Mouse (Mus musculus) MEL (cell line): ENCODE results near the gene Olfr119. TPM values are rescaled to one million over a fixed set of nuclear protein-coding genes. Genes with fewer than 3 reads are reported as not detected.

ENCODE experiments used
- DNase-seq: peaks from one replicate; pipeline ENCODE4 v3.0.0; 2011; ENCODE audit warnings: low read depth, low spot score
- H3K27ac ChIP-seq: 2 replicates; pipeline ENCODE4 v1.5.1; 2012; ENCODE audit warnings: low read depth, mild to moderate bottlenecking, control low read depth, low read length, moderate library complexity; ENCODE audit not compliant: control insufficient read depth
- H3K27me3 ChIP-seq, 2 experiments: fragments of 150-350 bp in 1 of 2; sonication (generic) in 1 of 2; 2 replicates each; pipeline ENCODE4 v1.6.1; 2012; ENCODE audit warnings: low read length in 2 of 2, mild to moderate bottlenecking in 2 of 2, improper control_type of control experiment in 1 of 2, moderate library complexity in 1 of 2; ENCODE audit not compliant: insufficient read depth in 2 of 2, control insufficient read depth in 1 of 2
- H3K36me3 ChIP-seq, 2 experiments: 2 replicates each; pipeline ENCODE4 v1.6.1; 2012 to 2014; ENCODE audit warnings: low read length in 2 of 2, improper control_type of control experiment in 1 of 2, inconsistent platforms in 1 of 2, mild to moderate bottlenecking in 1 of 2; ENCODE audit not compliant: insufficient read depth in 2 of 2, control insufficient read depth in 1 of 2
- H3K4me1 ChIP-seq, 2 experiments: fragments of 150-350 bp in 1 of 2; sonication (generic) in 1 of 2; 2 replicates each; pipeline ENCODE4 v1.6.1; 2012; ENCODE audit warnings: low read length in 2 of 2, improper control_type of control experiment in 1 of 2, mild to moderate bottlenecking in 1 of 2; ENCODE audit not compliant: insufficient read depth in 2 of 2, control insufficient read depth in 1 of 2
- H3K4me3 ChIP-seq, 2 experiments: fragments of 150-350 bp in 1 of 2; sonication (generic) in 1 of 2; 2 replicates each; pipeline ENCODE4 v1.5.1; 2012; ENCODE audit warnings: low read depth in 2 of 2, low read length in 2 of 2, mild to moderate bottlenecking in 2 of 2, moderate library complexity in 2 of 2, control low read depth in 1 of 2, improper control_type of control experiment in 1 of 2; ENCODE audit not compliant: control insufficient read depth in 1 of 2, insufficient read depth in 1 of 2
- H3K79me2 ChIP-seq: 2 replicates; pipeline ENCODE4 v1.6.1; 2012; ENCODE audit warnings: mild to moderate bottlenecking, low read length, moderate library complexity; ENCODE audit not compliant: control insufficient read depth, poor library complexity, insufficient read depth
- H3K9ac ChIP-seq: 2 replicates; pipeline ENCODE4 v1.6.1; 2012; ENCODE audit warnings: low read depth, mild to moderate bottlenecking, control low read depth, low read length, moderate library complexity; ENCODE audit not compliant: control insufficient read depth, poor library complexity, severe bottlenecking
- H3K9me3 ChIP-seq: fragments of 150-350 bp; sonication (generic); replicated peaks from 2 replicates; pipeline ENCODE4 v1.6.1; 2012; ENCODE audit warnings: mild to moderate bottlenecking, low read length, improper control_type of control experiment, moderate library complexity; ENCODE audit not compliant: insufficient read depth
- CHD2 ChIP-seq: IDR thresholded peaks from 2 replicates; pipeline ENCODE4 v1.6.1; 2011; ENCODE audit warnings: low read length, improper control_type of control experiment
- ETS1 ChIP-seq: IDR thresholded peaks from 2 replicates; pipeline ENCODE4 v1.6.1; 2012; ENCODE audit warnings: low read depth, mild to moderate bottlenecking, inconsistent platforms, low read length, improper control_type of control experiment, moderate library complexity
- GATA1 ChIP-seq: IDR thresholded peaks from 2 replicates; pipeline ENCODE4 v1.6.1; 2011; ENCODE audit warnings: low read depth, low read length, improper control_type of control experiment
- MAFK ChIP-seq: IDR thresholded peaks from 2 replicates; pipeline ENCODE4 v1.6.1; 2011; ENCODE audit warnings: low read depth, mild to moderate bottlenecking, low read length, improper control_type of control experiment, borderline replicate concordance
- MAX ChIP-seq: IDR thresholded peaks from 2 replicates; pipeline ENCODE4 v1.6.1; 2011; ENCODE audit warnings: low read length, improper control_type of control experiment
- MEF2A ChIP-seq: IDR thresholded peaks from 2 replicates; pipeline ENCODE4 v1.6.1; 2014; ENCODE audit warnings: low read depth, mild to moderate bottlenecking, inconsistent platforms, low read length, improper control_type of control experiment; ENCODE audit not compliant: poor library complexity, insufficient replicate concordance, severe bottlenecking; ENCODE audit errors: extremely low read depth
- MYB ChIP-seq: IDR thresholded peaks from 2 replicates; pipeline ENCODE4 v1.6.1; 2011; ENCODE audit warnings: mild to moderate bottlenecking, low read depth, low read length, improper control_type of control experiment
- MYC ChIP-seq: IDR thresholded peaks from 2 replicates; pipeline ENCODE4 v1.6.1; 2011; ENCODE audit warnings: low read depth, mild to moderate bottlenecking, low read length, improper control_type of control experiment, moderate library complexity
- RCOR1 ChIP-seq: IDR thresholded peaks from 2 replicates; pipeline ENCODE4 v1.6.1; 2012; ENCODE audit warnings: low read depth, mild to moderate bottlenecking, inconsistent platforms, low read length, improper control_type of control experiment
- SMC3 ChIP-seq: IDR thresholded peaks from 2 replicates; pipeline ENCODE4 v1.6.1; 2011; ENCODE audit warnings: low read depth, low read length, improper control_type of control experiment
- TBP ChIP-seq: IDR thresholded peaks from 2 replicates; pipeline ENCODE4 v1.8.0; 2011; ENCODE audit warnings: low read depth, low read length, improper control_type of control experiment
- UBTF ChIP-seq: IDR thresholded peaks from 2 replicates; pipeline ENCODE4 v1.6.1; 2012; ENCODE audit warnings: low read depth, mild to moderate bottlenecking, inconsistent platforms, low read length, improper control_type of control experiment, moderate library complexity, borderline replicate concordance; ENCODE audit not compliant: insufficient read depth
- USF2 ChIP-seq, 2 experiments: IDR thresholded peaks; 2 replicates each; pipeline ENCODE4 v1.6.1; 2011 to 2012; ENCODE audit warnings: improper control_type of control experiment in 2 of 2, low read length in 2 of 2, borderline replicate concordance in 1 of 2, inconsistent platforms in 1 of 2, low read depth in 1 of 2, mild to moderate bottlenecking in 1 of 2; ENCODE audit not compliant: insufficient read depth in 1 of 2
- ZC3H11A ChIP-seq: IDR thresholded peaks from 2 replicates; pipeline ENCODE4 v1.6.1; 2012; ENCODE audit warnings: low read depth, mild to moderate bottlenecking, inconsistent platforms, low read length, improper control_type of control experiment
- ZNF384 ChIP-seq: IDR thresholded peaks from 2 replicates; pipeline ENCODE4 v1.6.1; 2012; ENCODE audit warnings: low read depth, mild to moderate bottlenecking, inconsistent platforms, low read length, improper control_type of control experiment
- polyA plus RNA-seq, 2 experiments: library from polyadenylated mRNA; stranded (reverse) in 1 of 2; unstranded in 1 of 2; fragments of >175 nt in 1 of 2; fragments of >200 nt in 1 of 2; gene quantifications; 2 replicates each; pipeline versions ENCODE4 v1.2.1 to v1.2.4; 2012; ENCODE audit warnings: low replicate concordance in 2 of 2, low read depth in 1 of 2; ENCODE audit not compliant: insufficient read length in 2 of 2, insufficient read depth in 1 of 2, missing spikeins in 1 of 2
- total RNA-seq: library from RNA; depleted of rRNA; stranded (reverse); fragments of 300-350 nt; gene quantifications from 2 replicates; pipeline ENCODE4 v1.2.3, GENCODE M21; 2012; rRNA removed

The Olfr119 gene
- total and polyA plus RNA-seq, 3 experiments: not detected

DNA sequence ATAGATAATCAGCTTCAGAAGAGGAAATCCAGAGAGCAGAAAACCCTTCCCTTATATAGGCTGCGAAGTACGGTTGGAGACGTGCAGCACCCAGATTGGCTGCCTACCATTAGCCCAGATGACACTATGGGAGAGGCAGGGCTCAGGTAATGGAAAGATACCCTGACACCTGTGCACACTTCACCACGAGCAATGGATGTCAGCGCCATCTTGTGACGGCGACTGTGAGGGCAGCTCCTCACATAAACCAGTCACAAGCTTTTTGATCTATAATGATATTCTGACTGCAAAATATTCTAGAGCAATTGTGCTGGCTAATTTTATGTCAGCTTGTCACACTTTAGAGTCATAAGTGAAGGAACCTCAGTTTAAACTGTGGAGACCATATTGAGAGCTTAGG, 41.7 kb downstream of the Olfr119 start:
- no peak for DNase-seq
- no peaks in the 10 kb centered on the region for H3K79me2 ChIP-seq
- TF ChIP-seq ZNF384: no peak
- no peak for TF ChIP-seq MAFK
- no peak for TF ChIP-seq MYB
- no peak for TF ChIP-seq MEF2A
- TF ChIP-seq USF2 (IDR thresholded peaks at IDR 0.05; ENCODE audit: borderline replicate concordance in 1 of 2, insufficient read depth in 1 of 2, low read depth in 1 of 2, low read length in 2 of 2): no peak
- TF ChIP-seq SMC3: no peak
- TF ChIP-seq ETS1: no peak
- TF ChIP-seq UBTF: no peak
- TF ChIP-seq RCOR1: no peak
- TF ChIP-seq CHD2: no peak
- no peak for TF ChIP-seq MAX
- TF ChIP-seq ZC3H11A: no peak
- TF ChIP-seq GATA1: no peak
- no peak for TF ChIP-seq TBP
- TF ChIP-seq MYC: no peak
- no peaks in the 10 kb centered on the region for H3K9me3 ChIP-seq
- no peaks in the 10 kb centered on the region for H3K36me3 ChIP-seq
- H3K4me3 ChIP-seq: no peak overlapping the region
- no peak overlapping the region for H3K9ac ChIP-seq
- no peaks in the 10 kb centered on the region for H3K4me1 ChIP-seq
- no peaks in the 10 kb centered on the region for H3K27me3 ChIP-seq
- H3K27ac ChIP-seq: no peak overlapping the region

Other genes starting within 250 kb of the Olfr119 start
- gene Olfr109, start 237.6 kb upstream of the Olfr119 start, total RNA-seq: not detected in 2 replicates
- not detected for gene Olfr109, start 237.6 kb upstream of the Olfr119 start, polyA plus RNA-seq
- gene H2-M2, start 213.0 kb upstream of the Olfr119 start, total RNA-seq: not detected in 2 replicates
- under 1 TPM in 1 of 2 experiments, not detected in 1; 0.88 TPM for gene H2-M2, start 213.0 kb upstream of the Olfr119 start, polyA plus RNA-seq
- not detected in 2 replicates for gene Olfr110, start 204.1 kb upstream of the Olfr119 start, total RNA-seq
- gene Olfr110, start 204.1 kb upstream of the Olfr119 start, polyA plus RNA-seq: not detected
- gene Olfr111, start 188.5 kb upstream of the Olfr119 start, total RNA-seq: not detected in 2 replicates
- not detected for gene Olfr111, start 188.5 kb upstream of the Olfr119 start, polyA plus RNA-seq
- gene Olfr112, start 127.1 kb upstream of the Olfr119 start, total RNA-seq: not detected in 2 replicates
- gene Olfr112, start 127.1 kb upstream of the Olfr119 start, polyA plus RNA-seq: not detected
- gene Olfr113, start 118.9 kb upstream of the Olfr119 start, total RNA-seq: not detected in 2 replicates
- not detected for gene Olfr113, start 118.9 kb upstream of the Olfr119 start, polyA plus RNA-seq
- gene Olfr114, start 103.8 kb upstream of the Olfr119 start, total RNA-seq: not detected in 2 replicates
- not detected for gene Olfr114, start 103.8 kb upstream of the Olfr119 start, polyA plus RNA-seq
- not detected in 2 replicates for gene Olfr115, start 69.5 kb upstream of the Olfr119 start, total RNA-seq
- gene Olfr115, start 69.5 kb upstream of the Olfr119 start, polyA plus RNA-seq: not detected
- gene Olfr116, start 69.4 kb upstream of the Olfr119 start, total RNA-seq: not detected in 2 replicates
- gene Olfr116, start 69.4 kb upstream of the Olfr119 start, polyA plus RNA-seq: not detected
- not detected in 2 replicates for gene Olfr117, start 32.8 kb upstream of the Olfr119 start, total RNA-seq
- under 1 TPM in 1 of 2 experiments, not detected in 1; 0.03 TPM for gene Olfr117, start 32.8 kb upstream of the Olfr119 start, polyA plus RNA-seq
- gene Olfr118, start 29.6 kb upstream of the Olfr119 start, total RNA-seq: not detected in 2 replicates
- not detected for gene Olfr118, start 29.6 kb upstream of the Olfr119 start, polyA plus RNA-seq
- gene Olfr120, start 25.2 kb downstream of the Olfr119 start, total RNA-seq: not detected in 2 replicates
- gene Olfr120, start 25.2 kb downstream of the Olfr119 start, polyA plus RNA-seq: not detected
- not detected in 2 replicates for gene Olfr121, start 52.3 kb downstream of the Olfr119 start, total RNA-seq
- gene Olfr121, start 52.3 kb downstream of the Olfr119 start, polyA plus RNA-seq: not detected
- gene Olfr122, start 72.0 kb downstream of the Olfr119 start, total RNA-seq: not detected in 2 replicates
- gene Olfr122, start 72.0 kb downstream of the Olfr119 start, polyA plus RNA-seq: not detected
- gene Olfr123, start 97.0 kb downstream of the Olfr119 start, total RNA-seq: not detected in 2 replicates
- not detected for gene Olfr123, start 97.0 kb downstream of the Olfr119 start, polyA plus RNA-seq
- gene Olfr124, start 103.3 kb downstream of the Olfr119 start, total RNA-seq: not detected in 2 replicates
- not detected for gene Olfr124, start 103.3 kb downstream of the Olfr119 start, polyA plus RNA-seq
- not detected in 2 replicates for gene Olfr125, start 136.4 kb downstream of the Olfr119 start, total RNA-seq
- gene Olfr125, start 136.4 kb downstream of the Olfr119 start, polyA plus RNA-seq: not detected
- gene Olfr126, start 150.9 kb downstream of the Olfr119 start, total RNA-seq: not detected in 2 replicates
- gene Olfr126, start 150.9 kb downstream of the Olfr119 start, polyA plus RNA-seq: not detected
- not detected in 2 replicates for gene Olfr127, start 203.9 kb downstream of the Olfr119 start, total RNA-seq
- under 1 TPM in 1 of 2 experiments, not detected in 1; 0.11 TPM for gene Olfr127, start 203.9 kb downstream of the Olfr119 start, polyA plus RNA-seq
- not detected in 2 replicates for gene Olfr128, start 224.0 kb downstream of the Olfr119 start, total RNA-seq
- gene Olfr128, start 224.0 kb downstream of the Olfr119 start, polyA plus RNA-seq: not detected